Mouse (Mus musculus) heart, postnatal 0 days (tissue): ENCODE measurements at regions not wholly inside any gene's neighbourhood (a gene's known extent, or its start where the extent isn't known, plus 50 kb on each side); places are given as distances from the start of the nearest gene placed in this dataset.

ENCODE experiments used
- CTCF ChIP-seq: IDR thresholded peaks from 2 replicates; pipeline ENCODE4 v1.5.1; 2016; ENCODE audit warnings: antibody characterized with exemption, control low read depth, low read depth
- EP300 ChIP-seq: IDR thresholded peaks from 2 replicates; pipeline ENCODE4 v1.6.1; 2016; ENCODE audit warnings: antibody characterized with exemption, low read depth

GRCm38 (mm10) chr15:92973651-92974229 lies 301.2 kb downstream of the Gxylt1 start:
- TF ChIP-seq CTCF = no peak
- no peak for TF ChIP-seq EP300
